Mouse (Mus musculus): ENCODE results near the gene Rfc1. TPM values are rescaled to one million over a fixed set of nuclear protein-coding genes. Genes with fewer than 3 reads are reported as not detected.

Gene Rfc1
- 80.3 and 84.4 TPM in 2 replicates for polyA plus RNA-seq (2015; fragmentation: Nextera tagmentation; extraction: Ambion mirVana)

DNA sequence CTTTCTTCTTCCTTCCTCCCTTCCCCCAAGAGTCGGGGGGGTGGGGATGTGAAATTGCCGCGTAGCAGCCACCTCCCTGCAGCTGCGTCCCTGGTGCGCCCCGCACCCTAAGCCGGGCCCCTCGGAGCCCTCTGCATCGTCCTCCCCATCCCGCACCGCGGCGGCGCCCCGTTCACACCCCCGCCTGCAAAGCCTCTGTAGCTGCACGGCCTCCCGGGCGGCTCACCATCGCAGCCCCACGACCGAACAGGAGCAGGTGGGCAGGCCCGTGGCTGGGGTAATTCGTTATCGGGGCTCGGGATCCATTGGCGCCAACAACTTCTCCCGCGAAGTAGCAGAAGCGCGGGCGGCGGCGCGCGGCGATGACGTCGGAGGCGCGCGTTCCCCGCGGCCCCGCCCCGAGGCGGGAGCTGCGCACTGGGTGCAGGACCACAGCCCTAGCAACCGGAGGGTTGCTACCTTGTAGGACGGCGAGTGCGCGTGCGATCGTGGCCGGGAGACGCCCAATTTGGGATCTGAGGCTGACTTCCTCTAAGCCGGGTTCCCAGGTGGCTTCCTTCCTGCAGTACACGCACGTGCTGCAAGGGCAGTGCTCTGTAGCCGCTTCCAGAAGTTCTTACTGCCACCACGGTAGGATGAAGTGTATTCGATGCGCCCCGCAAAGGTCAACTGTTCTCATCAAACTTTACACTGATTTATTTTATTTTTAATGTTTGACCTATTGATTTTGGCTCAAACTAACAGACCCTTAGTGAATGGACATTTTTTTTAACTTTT is at the start of gene Rfc1:
Gene Rfc1, minus strand, starts transcription at position 373 of the 777 bp plus-strand sequence.
- H3K27ac ChIP-seq = peak within 1 kb of the TSS; percentile 83
- H3K4me1 ChIP-seq = peaks cover 17% of the 10 kb centered on the region
- peak within 1 kb of the TSS; percentile 92 for H3K4me3 ChIP-seq
- no peaks in the 10 kb centered on the region for H3K36me3 ChIP-seq
- peak; percentile 96 for ATAC-seq (ENCODE audit: borderline replicate concordance, extremely low read depth, low FRiP score, low TSS enrichment)
- peak within 1 kb of the TSS; percentile 91 for H3K9ac ChIP-seq
- WGBS = under 1% methylated on average over 65 of the region's 65 CpGs
- H3K4me2 ChIP-seq = peak within 1 kb of the TSS; percentile 67
- no peaks in the 10 kb centered on the region for H3K27me3 ChIP-seq
- no peaks in the 10 kb centered on the region for H3K9me3 ChIP-seq

GRCm38 (mm10) chr5:65374746-65375145 is 39.3 kb upstream of the Rfc1 start:
- Histone ChIP-seq H3K4me1 (no peaks in the 10 kb centered on the region), H3K4me3 (no peak overlapping the region), H3K4me2 (no peak overlapping the region), H3K9ac (no peak overlapping the region), H3K27ac (no peak overlapping the region), H3K36me3 (no peaks in the 10 kb centered on the region), H3K27me3 (no peaks in the 10 kb centered on the region), H3K9me3 (no peaks in the 10 kb centered on the region)
- WGBS = 77% methylated on average over 7 of the region's 7 CpGs
- ATAC-seq (ENCODE audit: borderline replicate concordance, extremely low read depth, low FRiP score, low TSS enrichment) = no peak

- no peaks in the 10 kb centered on the region for H3K4me1 ChIP-seq
- 91% methylated on average over 7 of the region's 7 CpGs for WGBS
- no peak for ATAC-seq (ENCODE audit: borderline replicate concordance, extremely low read depth, low FRiP score, low TSS enrichment)
- H3K9me3 ChIP-seq = no peaks in the 10 kb centered on the region
- no peaks in the 10 kb centered on the region for H3K27me3 ChIP-seq
- no peak overlapping the region for H3K4me3 ChIP-seq
- no peak overlapping the region for H3K4me2 ChIP-seq
- no peak overlapping the region for H3K9ac ChIP-seq
- no peaks in the 10 kb centered on the region for H3K36me3 ChIP-seq
- H3K27ac ChIP-seq = no peak overlapping the region
These were observed 36.1 kb upstream of the Rfc1 start for GRCm38 (mm10) chr5:65371551-65371950.

GRCm38 (mm10) chr5:65367837-65368236 is 32.4 kb upstream of the Rfc1 start:
- no peaks in the 10 kb centered on the region for H3K36me3 ChIP-seq
- H3K4me2 ChIP-seq = no peak overlapping the region
- no peaks in the 10 kb centered on the region for H3K27me3 ChIP-seq
- H3K4me3 ChIP-seq = no peak overlapping the region
- no peak overlapping the region for H3K27ac ChIP-seq
- H3K9ac ChIP-seq = no peak overlapping the region
- ATAC-seq (ENCODE audit: borderline replicate concordance, extremely low read depth, low FRiP score, low TSS enrichment) = no peak
- H3K9me3 ChIP-seq = no peaks in the 10 kb centered on the region
- no peaks in the 10 kb centered on the region for H3K4me1 ChIP-seq
- WGBS = 58% methylated on average over 11 of the region's 11 CpGs

GRCm38 (mm10) chr5:65357771-65358170 is 22.3 kb upstream of the Rfc1 start:
- no peaks in the 10 kb centered on the region for H3K27me3 ChIP-seq
- no peaks in the 10 kb centered on the region for H3K9me3 ChIP-seq
- H3K27ac ChIP-seq = no peak overlapping the region
- no peak overlapping the region for H3K4me3 ChIP-seq
- no peak for ATAC-seq (ENCODE audit: borderline replicate concordance, extremely low read depth, low FRiP score, low TSS enrichment)
- H3K4me2 ChIP-seq = no peak overlapping the region
- H3K9ac ChIP-seq = no peak overlapping the region
- 75% methylated on average over 3 of the region's 3 CpGs for WGBS
- no peaks in the 10 kb centered on the region for H3K4me1 ChIP-seq
- no peaks in the 10 kb centered on the region for H3K36me3 ChIP-seq

- no peaks in the 10 kb centered on the region for H3K27me3 ChIP-seq
- 69% methylated on average over 6 of the region's 6 CpGs for WGBS
These were observed 21.4 kb upstream of the Rfc1 start for GRCm38 (mm10) chr5:65356851-65357250.

DNA sequence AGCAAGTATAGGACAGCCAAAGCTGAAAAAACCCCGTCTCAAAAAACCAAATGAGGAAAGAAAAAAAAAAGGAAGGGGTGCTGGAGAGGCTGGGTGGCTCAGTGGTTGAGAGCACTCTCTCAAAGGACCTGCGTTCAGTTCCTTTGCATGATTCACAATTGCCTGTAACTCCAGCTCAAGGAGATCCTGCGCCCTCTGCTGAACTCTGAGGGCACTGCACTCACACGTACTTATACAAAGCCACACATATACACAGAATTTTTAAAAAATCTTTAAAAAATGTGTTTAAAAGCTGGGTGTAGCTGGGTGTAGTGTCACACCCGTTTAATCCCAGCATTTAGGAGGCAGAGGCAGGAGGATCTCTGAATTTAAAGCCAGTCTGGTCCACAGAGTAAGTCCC is 19.5 kb upstream of the Rfc1 start:
- no peak for ATAC-seq (ENCODE audit: borderline replicate concordance, extremely low read depth, low FRiP score, low TSS enrichment)
- H3K4me3 ChIP-seq = no peak overlapping the region
- no peak overlapping the region for H3K27ac ChIP-seq
- no peaks in the 10 kb centered on the region for H3K4me1 ChIP-seq
- H3K9me3 ChIP-seq = no peaks in the 10 kb centered on the region
- H3K36me3 ChIP-seq = no peaks in the 10 kb centered on the region
- H3K27me3 ChIP-seq = no peaks in the 10 kb centered on the region
- 76% methylated on average over 5 of the region's 5 CpGs for WGBS
- H3K9ac ChIP-seq = no peak overlapping the region
- no peak overlapping the region for H3K4me2 ChIP-seq

More at GRCm38 (mm10) chr5:65356851-65357250, 21.4 kb upstream of the Rfc1 start:
- Histone ChIP-seq H3K4me1 (no peaks in the 10 kb centered on the region), H3K9ac (no peak overlapping the region), H3K4me2 (no peak overlapping the region), H3K36me3 (no peaks in the 10 kb centered on the region), H3K27ac (no peak overlapping the region), H3K9me3 (no peaks in the 10 kb centered on the region), H3K4me3 (no peak overlapping the region)
- no peak for ATAC-seq (ENCODE audit: borderline replicate concordance, extremely low read depth, low FRiP score, low TSS enrichment)

- no peaks in the 10 kb centered on the region for H3K36me3 ChIP-seq
- no peak overlapping the region for H3K4me2 ChIP-seq
- no peak for ATAC-seq (ENCODE audit: borderline replicate concordance, extremely low read depth, low FRiP score, low TSS enrichment)
- H3K4me1 ChIP-seq = no peaks in the 10 kb centered on the region
- no peak overlapping the region for H3K27ac ChIP-seq
- H3K4me3 ChIP-seq = no peak overlapping the region
- WGBS = 52% methylated on average over 3 of the region's 3 CpGs
- H3K9me3 ChIP-seq = no peaks in the 10 kb centered on the region
- H3K9ac ChIP-seq = no peak overlapping the region
- no peaks in the 10 kb centered on the region for H3K27me3 ChIP-seq
These were observed 18.6 kb upstream of the Rfc1 start for GRCm38 (mm10) chr5:65354097-65354496.

DNA sequence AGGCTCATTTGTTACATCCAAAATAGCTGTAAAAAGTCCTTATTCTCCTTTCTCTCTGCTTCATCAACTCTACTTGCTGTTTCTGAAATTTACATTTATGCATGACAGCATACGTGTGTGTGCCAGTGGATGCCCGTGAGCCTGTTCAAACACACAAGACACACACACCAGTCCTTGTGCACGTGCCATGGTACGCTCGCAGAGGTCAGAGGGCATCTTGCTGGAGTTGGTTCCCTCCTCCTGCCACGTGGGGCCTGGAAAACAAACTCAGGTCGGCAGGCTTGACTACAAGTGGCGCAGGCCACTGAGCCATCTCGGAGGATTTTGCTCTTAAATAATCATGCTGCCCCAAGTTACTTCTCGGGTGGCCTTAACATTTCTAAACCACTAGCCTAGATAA is 15.0 kb upstream of the Rfc1 start:
- no peak for ATAC-seq (ENCODE audit: borderline replicate concordance, extremely low read depth, low FRiP score, low TSS enrichment)
- Histone ChIP-seq H3K4me1 (no peaks in the 10 kb centered on the region), H3K9ac (no peak overlapping the region), H3K9me3 (no peaks in the 10 kb centered on the region), H3K27ac (no peak overlapping the region), H3K4me3 (no peak overlapping the region), H3K36me3 (no peaks in the 10 kb centered on the region), H3K4me2 (no peak overlapping the region), H3K27me3 (no peaks in the 10 kb centered on the region)
- WGBS = 44% methylated on average over 10 of the region's 10 CpGs

DNA sequence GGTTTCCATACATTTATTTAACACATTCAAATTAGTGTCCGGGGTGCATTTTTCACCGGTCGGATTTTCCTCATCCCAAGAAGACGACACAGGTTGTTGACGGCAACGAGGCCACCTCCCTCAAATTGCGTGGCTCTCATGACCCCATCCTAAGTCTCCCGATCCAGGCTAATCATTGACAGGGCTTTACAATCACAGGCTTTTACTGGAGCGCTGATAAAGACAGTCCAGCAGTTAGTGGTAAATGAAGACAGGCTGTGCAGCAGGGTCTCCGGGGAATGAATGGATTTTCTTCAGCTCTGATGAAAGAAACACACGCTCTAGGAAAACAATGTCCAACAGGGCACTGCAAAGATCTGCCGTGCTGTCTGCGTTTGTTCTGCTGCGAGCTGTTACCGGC is 12.7 kb upstream of the Rfc1 start, which contains the start of gene Klb:
Gene Klb, plus strand, starts transcription at position 147 of the 400 bp plus-strand sequence.
- no peaks in the 10 kb centered on the region for H3K27me3 ChIP-seq
- no peaks in the 10 kb centered on the region for H3K36me3 ChIP-seq
- no peaks in the 10 kb centered on the region for H3K4me1 ChIP-seq
- 42% methylated on average over 15 of the region's 15 CpGs for WGBS
- peak within 1 kb of the TSS; percentile 43 for H3K4me2 ChIP-seq
- H3K9ac ChIP-seq = no peak within 1 kb of the TSS
- H3K9me3 ChIP-seq = no peaks in the 10 kb centered on the region
- no peak for ATAC-seq (ENCODE audit: borderline replicate concordance, extremely low read depth, low FRiP score, low TSS enrichment)
- peak within 1 kb of the TSS; percentile 13; the same call in 1 of the 2 replicates for H3K4me3 ChIP-seq
- no peak within 1 kb of the TSS for H3K27ac ChIP-seq

- Histone ChIP-seq H3K9ac (no peak overlapping the region), H3K4me2 (no peak overlapping the region), H3K4me1 (0 out of 2 replicates have a peak, but pooled peaks cover 5% of the 10 kb centered on the region), H3K27me3 (no peaks in the 10 kb centered on the region), H3K36me3 (no peaks in the 10 kb centered on the region), H3K4me3 (no peak overlapping the region), H3K9me3 (no peaks in the 10 kb centered on the region), H3K27ac (no peak overlapping the region)
- 21% methylated on average over 4 of the region's 4 CpGs for WGBS
- no peak for ATAC-seq (ENCODE audit: borderline replicate concordance, extremely low read depth, low FRiP score, low TSS enrichment)
These were observed 4.7 kb upstream of the Rfc1 start for GRCm38 (mm10) chr5:65340167-65340566.

DNA sequence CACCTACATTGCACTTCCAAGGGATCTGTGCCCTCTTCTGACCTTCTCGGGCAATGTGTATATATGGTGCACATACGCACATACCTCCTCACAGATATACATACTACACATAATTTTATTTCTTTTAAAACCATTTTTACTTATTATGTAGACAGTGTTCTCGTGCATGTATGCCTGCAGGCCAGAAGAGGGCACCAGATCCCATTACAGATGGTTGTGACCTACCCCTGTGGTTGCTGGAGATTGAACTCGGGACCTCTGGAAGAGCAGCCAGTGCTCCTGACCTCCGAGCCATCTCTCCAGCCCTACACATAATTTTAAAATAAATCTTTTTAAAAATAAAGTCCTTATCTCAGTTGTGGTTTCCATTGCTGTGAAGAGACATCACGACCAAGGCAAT is 2.9 kb upstream of the Rfc1 start:
- Histone ChIP-seq H3K9ac (no peak overlapping the region), H3K27ac (no peak overlapping the region), H3K36me3 (no peaks in the 10 kb centered on the region), H3K4me1 (peaks cover 17% of the 10 kb centered on the region), H3K27me3 (no peaks in the 10 kb centered on the region), H3K9me3 (no peaks in the 10 kb centered on the region), H3K4me3 (no peak overlapping the region), H3K4me2 (no peak overlapping the region)
- WGBS = 78% methylated on average over 6 of the region's 6 CpGs
- ATAC-seq (ENCODE audit: borderline replicate concordance, extremely low read depth, low FRiP score, low TSS enrichment) = no peak
